Mouse (Mus musculus): ENCODE data around the gene Mthfs.
"Not testable (repeated sequence)": the region's sequence is repeated elsewhere in the genome, so short reads cannot be mapped to it uniquely, and the experiment has no call there.

The Mthfs gene

DNA sequence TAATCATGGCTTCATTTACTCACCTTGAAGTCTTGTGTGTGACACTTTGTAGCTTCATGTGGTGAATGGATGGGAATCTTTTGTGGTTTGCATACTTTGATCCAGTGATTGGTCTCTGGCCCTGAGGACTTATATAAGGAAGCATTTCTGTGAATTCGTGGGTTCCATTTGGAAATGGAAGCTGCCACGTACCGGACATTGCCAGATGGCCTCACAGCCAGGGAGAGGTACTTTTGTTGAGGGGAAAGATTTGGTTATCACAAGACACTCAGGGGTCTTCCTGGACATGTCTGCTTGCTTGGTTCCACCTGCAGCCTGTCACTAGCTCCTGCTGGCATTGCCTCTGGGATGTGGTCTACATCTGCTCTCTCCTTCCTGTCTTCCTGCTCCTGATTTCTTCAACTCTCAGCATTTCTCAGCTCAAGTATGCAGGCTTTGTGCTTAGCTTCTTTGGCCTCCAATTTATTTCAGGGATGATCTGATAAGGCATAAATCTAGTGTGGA, 30.1 kb downstream of the Mthfs start:
- DNase-seq (ENCODE audit: low read depth, low spot score), result not testable (repeated sequence)

DNA sequence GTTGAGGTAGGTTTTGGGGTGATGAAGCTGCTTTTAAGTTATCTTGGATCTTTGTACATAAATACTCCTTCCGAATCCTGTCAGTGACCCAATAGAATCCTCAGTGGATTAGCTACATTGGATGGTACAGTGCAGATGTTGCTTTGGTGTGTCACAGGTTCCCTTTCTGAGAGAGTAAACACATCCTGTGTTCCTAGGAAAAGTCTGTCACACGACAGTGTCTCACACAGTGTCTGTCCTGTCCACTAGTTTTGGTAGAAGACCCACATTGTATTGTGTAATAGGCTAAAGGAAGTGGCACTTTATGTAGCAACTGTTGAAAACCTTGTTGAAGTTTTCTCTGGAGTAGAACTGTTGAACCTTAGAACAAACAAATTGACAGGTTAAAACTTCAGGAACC, 42.9 kb downstream of the Mthfs start:
- DNase-seq (ENCODE audit: low read depth, low spot score), result no peak

GRCm38 (mm10) chr9:89256556-89257335, 46.3 kb downstream of the Mthfs start:
- DNase-seq (ENCODE audit: low read depth, low spot score), result no peak

GRCm38 (mm10) chr9:89263968-89264367, 53.5 kb downstream of the Mthfs start:
- DNase-seq (ENCODE audit: low read depth, low spot score), result no peak

DNA sequence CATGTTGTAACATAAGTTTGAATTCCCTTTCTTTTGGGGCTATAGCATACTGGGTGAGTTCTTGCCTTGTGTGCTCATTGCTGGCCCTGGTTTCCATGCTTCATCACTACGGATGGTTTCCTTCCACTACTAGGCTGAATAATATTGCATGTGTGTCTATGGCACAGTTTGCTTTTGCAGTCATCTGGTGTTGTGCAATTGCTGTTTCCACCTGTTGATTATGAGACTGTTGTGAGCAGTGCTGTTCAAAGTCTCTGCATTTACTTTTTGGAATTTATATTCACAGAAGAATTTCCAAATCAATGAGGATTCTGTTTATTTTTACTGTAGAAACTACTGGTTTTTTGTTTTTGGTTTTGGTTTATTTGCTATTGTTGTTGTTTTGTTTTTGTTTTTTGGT, 54.1 kb downstream of the Mthfs start:
- DNase-seq (ENCODE audit: low read depth, low spot score), result no peak

DNA sequence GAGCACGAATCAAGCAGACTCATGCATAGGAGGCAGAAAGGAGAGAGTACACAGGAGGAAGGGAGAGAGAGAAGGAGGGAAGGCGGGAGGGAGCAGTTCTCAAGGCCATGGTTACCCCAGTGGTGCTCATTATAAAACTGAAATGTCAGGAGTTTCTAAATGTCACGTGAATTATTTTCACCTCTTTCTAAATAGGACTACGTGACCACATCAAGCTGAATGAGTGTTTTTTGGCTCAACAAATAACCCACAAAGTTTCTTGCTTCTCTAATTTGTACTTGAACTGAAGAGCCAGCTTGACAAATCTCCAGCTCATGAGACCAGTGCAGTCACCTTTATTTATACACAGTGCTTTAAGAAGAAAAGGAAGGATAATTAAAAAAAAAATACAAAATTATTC, 56.6 kb downstream of the Mthfs start:
- no peak for DNase-seq (ENCODE audit: low read depth, low spot score)

DNA sequence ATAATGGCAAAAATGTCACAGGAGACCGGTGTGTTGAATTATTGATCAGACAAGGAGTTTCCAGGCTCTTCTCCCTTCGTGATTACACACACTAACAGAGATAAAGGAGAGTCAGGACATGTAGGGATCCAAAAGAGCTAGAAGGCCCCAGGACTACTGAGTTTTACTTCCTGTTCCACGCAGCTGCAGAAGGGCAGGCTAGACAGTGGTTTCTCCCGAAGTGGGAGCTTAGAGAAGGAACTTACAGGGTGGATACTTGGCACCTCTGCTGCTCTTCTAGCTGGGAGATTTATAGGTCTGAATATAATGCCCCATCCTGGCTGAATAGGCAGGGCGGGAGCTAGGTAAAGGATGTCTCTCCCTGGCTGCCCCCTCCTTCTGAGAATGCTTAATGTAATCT, 57.1 kb downstream of the Mthfs start:
- no peak for DNase-seq (ENCODE audit: low read depth, low spot score)

- DNase-seq (ENCODE audit: low read depth, low spot score), result no peak
Measured at GRCm38 (mm10) chr9:89270376-89270775, 59.9 kb downstream of the Mthfs start.

DNA sequence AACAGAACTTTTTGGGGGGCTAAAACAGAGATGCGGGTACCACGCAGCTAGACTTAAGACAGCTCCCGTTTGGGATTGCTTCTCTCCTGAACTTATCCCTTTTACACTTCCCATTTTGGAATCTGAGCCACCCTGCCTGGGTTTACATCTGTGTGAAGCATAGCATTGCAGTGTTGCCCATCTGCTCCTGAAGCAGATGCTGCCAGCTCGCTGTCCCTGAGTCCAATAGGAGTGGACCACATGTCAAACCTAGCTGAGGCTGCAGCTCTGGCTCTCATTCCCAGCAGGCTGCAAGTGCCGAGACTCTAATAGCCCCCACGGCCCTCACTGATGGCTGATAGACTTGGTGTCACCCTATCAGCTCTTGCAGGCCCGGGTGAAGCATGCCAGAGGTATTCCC, 63.3 kb downstream of the Mthfs start:
- no peak for DNase-seq (ENCODE audit: low read depth, low spot score)

DNA sequence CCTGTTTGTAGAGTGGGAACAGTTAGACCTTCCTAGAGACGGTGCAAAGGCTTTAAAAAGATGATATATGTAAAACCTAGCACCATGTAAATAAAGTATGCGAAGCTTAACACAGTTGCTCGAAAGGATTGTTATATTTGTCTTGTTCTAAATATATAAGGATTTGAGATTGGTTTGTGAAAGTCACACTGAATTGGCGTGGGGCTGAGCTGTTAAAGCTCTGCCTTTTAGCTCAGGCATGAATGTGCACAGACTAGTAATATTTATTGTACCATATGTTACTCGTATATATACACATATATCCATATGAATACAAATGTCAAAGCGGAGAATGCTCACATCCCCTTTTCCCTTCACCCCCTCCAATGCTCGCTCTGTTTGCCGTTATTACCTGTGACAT, 67.7 kb downstream of the Mthfs start:
- no peak for DNase-seq (ENCODE audit: low read depth, low spot score)

- no peak for DNase-seq (ENCODE audit: low read depth, low spot score)
Measured at GRCm38 (mm10) chr9:89282374-89283068, 72.0 kb downstream of the Mthfs start.

GRCm38 (mm10) chr9:89288037-89288436, 77.6 kb downstream of the Mthfs start:
- DNase-seq (ENCODE audit: low read depth, low spot score), result no peak

DNA sequence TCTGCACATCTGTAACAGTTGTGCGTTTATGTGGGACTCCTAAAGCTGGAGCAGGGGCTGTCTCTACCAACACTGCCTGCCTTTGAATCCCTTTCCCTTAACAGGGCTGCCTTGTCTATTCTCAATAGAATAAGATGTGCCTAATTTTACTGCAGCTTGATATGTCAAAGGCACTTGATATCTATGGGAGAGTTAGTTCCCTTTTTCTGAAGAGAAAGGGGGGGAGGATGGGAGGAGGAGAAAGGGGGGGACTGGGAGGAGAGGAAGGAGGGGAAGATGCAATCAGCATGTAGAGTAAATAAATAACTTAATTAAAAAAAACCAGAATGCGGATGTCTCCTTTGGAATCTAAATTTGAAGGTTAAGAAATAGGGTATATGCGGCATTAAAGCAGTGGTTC, 82.9 kb downstream of the Mthfs start:
- DNase-seq (ENCODE audit: low read depth, low spot score), result no peak

DNA sequence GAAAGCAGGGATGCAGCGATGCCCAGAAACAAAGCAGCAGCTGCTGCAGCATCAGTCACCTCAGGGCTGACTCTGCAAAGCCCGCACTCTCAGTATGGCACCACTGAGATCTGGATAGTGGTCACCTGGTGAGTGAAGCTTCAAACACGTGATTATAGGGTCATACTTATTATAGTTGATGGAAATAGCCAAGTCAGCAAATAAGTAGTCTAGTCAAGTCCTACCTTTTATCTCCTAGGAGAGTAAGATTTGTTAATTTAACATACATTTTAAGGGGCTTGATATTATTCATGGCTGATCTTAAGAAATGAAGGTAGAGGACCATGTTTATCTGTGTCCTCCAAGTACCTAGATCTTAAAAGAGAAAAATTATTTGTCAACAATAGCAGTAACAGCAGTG, 83.6 kb downstream of the Mthfs start:
- DNase-seq (ENCODE audit: low read depth, low spot score), result no peak

- DNase-seq (ENCODE audit: low read depth, low spot score), result no peak
Measured at GRCm38 (mm10) chr9:89305637-89306036, 95.2 kb downstream of the Mthfs start.

DNA sequence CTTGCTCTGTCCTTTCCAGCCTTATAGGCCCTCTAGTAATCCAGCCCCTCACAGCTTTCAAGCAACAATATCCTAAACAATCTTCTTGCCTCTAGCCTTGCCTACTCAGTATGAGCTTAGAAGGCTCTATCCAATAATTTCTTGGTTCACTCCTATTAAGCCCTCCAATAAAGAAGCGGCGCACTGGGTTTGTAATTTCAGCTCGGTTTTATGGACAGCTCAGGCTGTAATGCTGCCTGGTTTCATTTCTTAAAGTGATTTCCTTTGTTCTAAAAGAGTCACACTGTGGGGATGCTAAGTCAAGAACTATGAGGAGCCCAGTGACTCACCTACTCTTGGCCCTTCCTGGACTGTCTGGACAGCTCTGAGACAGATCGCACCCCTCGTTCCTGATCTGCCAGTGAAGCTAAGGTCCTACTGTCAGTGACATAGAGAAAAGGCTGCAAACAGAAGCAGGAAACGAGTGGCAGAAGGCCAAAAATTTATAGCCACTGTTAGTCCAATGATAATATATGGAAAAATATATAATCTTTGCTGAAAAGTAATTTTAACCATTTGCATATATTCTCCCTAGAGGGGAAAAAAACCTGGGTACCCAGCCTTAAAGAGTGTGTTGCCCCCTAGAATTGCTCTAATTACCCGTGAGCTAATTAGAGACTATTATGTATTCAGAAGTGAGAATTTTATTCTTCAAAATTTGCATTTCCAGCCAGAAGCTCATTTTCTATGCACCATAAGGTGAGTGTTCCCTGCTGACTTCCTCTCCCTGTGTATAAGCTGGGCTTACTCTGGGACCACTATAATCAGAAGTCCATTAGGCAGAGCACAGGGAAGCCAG, 98.1 kb downstream of the Mthfs start:
- no peak for DNase-seq (ENCODE audit: low read depth, low spot score)

- DNase-seq (ENCODE audit: low read depth, low spot score), result no peak
Measured at GRCm38 (mm10) chr9:89309195-89309535, 98.7 kb downstream of the Mthfs start.

- DNase-seq (ENCODE audit: low read depth, low spot score), result no peak
Measured at GRCm38 (mm10) chr9:89311649-89312048, 101.2 kb downstream of the Mthfs start.

- no peak for DNase-seq (ENCODE audit: low read depth, low spot score)
Measured at GRCm38 (mm10) chr9:89373731-89374130, 163.3 kb downstream of the Mthfs start.

GRCm38 (mm10) chr9:89374650-89375049, 164.2 kb downstream of the Mthfs start:
- DNase-seq (ENCODE audit: low read depth, low spot score), result peak; percentile 26

GRCm38 (mm10) chr9:89403031-89403430, 192.6 kb downstream of the Mthfs start:
- DNase-seq (ENCODE audit: low read depth, low spot score), result no peak

All from CD4-positive, CD25-positive, alpha-beta regulatory T cell, adult 2 months (primary cell).